Comparison of ENCODE assay signal across 27 mouse cellular contexts in genomic region chr11:31090478-31090978, GRCm38 (mm10).
DNase-seq lines count a peak whose midpoint lies in the region; ATAC-seq and TF ChIP-seq lines count a peak whose summit lies in the region.
"Had no signal": no experiment of that assay in that cellular context is flagged by ENCODE, and none has a peak within 500 bp of the region (broad histone marks: within the 10 kb centered on the region; RNA-seq: fewer than 3 reads in every experiment).

No protein-coding gene starts in this region.

- ATAC-seq in intestine, embryonic 15.5 days = peak; percentile 47; the same call in 1 of the 2 replicates
- no peak for ATAC-seq in intestine, embryonic 16.5 days
- 0 out of 2 replicates have a peak, but pooled peaks have one; percentile 5 for ATAC-seq in midbrain, postnatal 0 days (ENCODE audit: low FRiP score)
- ATAC-seq in midbrain, embryonic 11.5 days (ENCODE audit: low FRiP score) = no peak
- ATAC-seq in embryonic facial prominence, embryonic 13.5 days (ENCODE audit: insufficient number of reproducible peaks, insufficient read depth, low FRiP score, low TSS enrichment, low read depth) = 0 out of 2 replicates have a peak, but pooled peaks have one; percentile 32
- ATAC-seq: forebrain, embryonic 16.5 days had no signal

- no peak overlapping the region for H3K4me3 ChIP-seq in intestine, embryonic 15.5 days (replicated peaks)
- no peak overlapping the region for H3K4me3 ChIP-seq in intestine, embryonic 16.5 days (ENCODE audit: low read length)
- H3K4me3 ChIP-seq in midbrain, postnatal 0 days (ENCODE audit: low read depth, low read length) = no peak overlapping the region
- no peak overlapping the region for H3K4me3 ChIP-seq in midbrain, embryonic 11.5 days (ENCODE audit: low read depth, low read length)
- no peak overlapping the region for H3K4me3 ChIP-seq in embryonic facial prominence, embryonic 13.5 days
- H3K4me3 ChIP-seq: erythroblast, embryonic 14.5 days; heart, embryonic 10.5 days; limb, embryonic 10.5 days; liver, embryonic 15.5 days; lung, embryonic 15.5 days had no signal

- no peak overlapping the region for H3K27ac ChIP-seq in intestine, embryonic 15.5 days
- H3K27ac ChIP-seq in intestine, embryonic 16.5 days (ENCODE audit: low read length) = no peak overlapping the region
- no peak overlapping the region for H3K27ac ChIP-seq in midbrain, postnatal 0 days (ENCODE audit: low read depth, low read length)
- H3K27ac ChIP-seq in midbrain, embryonic 11.5 days (ENCODE audit: low read depth, low read length) = no peak overlapping the region
- H3K27ac ChIP-seq in embryonic facial prominence, embryonic 13.5 days = no peak overlapping the region
- H3K27ac ChIP-seq: heart, embryonic 10.5 days; limb, embryonic 10.5 days; liver, embryonic 15.5 days; lung, embryonic 15.5 days had no signal

- no peak overlapping the region for H3K9ac ChIP-seq in intestine, embryonic 15.5 days
- no peak overlapping the region for H3K9ac ChIP-seq in intestine, embryonic 16.5 days (ENCODE audit: low read depth, low read length)
- no peak overlapping the region for H3K9ac ChIP-seq in midbrain, postnatal 0 days (replicated peaks; ENCODE audit: low read length, poor library complexity, severe bottlenecking)
- no peak overlapping the region for H3K9ac ChIP-seq in midbrain, embryonic 11.5 days (ENCODE audit: low read length)
- H3K9ac ChIP-seq in embryonic facial prominence, embryonic 13.5 days = no peak overlapping the region
- H3K9ac ChIP-seq: liver, embryonic 15.5 days; lung, embryonic 15.5 days had no signal

- no peak overlapping the region for H3K4me2 ChIP-seq in intestine, embryonic 15.5 days (replicated peaks)
- no peak overlapping the region for H3K4me2 ChIP-seq in intestine, embryonic 16.5 days (ENCODE audit: low read depth, low read length)
- H3K4me2 ChIP-seq in midbrain, postnatal 0 days (ENCODE audit: low read depth, low read length, poor library complexity, severe bottlenecking) = no peak overlapping the region
- no peak overlapping the region for H3K4me2 ChIP-seq in midbrain, embryonic 11.5 days
- H3K4me2 ChIP-seq in embryonic facial prominence, embryonic 13.5 days = no peak overlapping the region
- H3K4me2 ChIP-seq: liver, embryonic 15.5 days; lung, embryonic 15.5 days had no signal

- no peaks in the 10 kb centered on the region for H3K36me3 ChIP-seq in intestine, embryonic 15.5 days
- H3K36me3 ChIP-seq in intestine, embryonic 16.5 days (ENCODE audit: control insufficient read depth, insufficient read depth, low read length) = no peaks in the 10 kb centered on the region
- no peaks in the 10 kb centered on the region; the same call in 1 of the 2 replicates for H3K36me3 ChIP-seq in midbrain, postnatal 0 days (ENCODE audit: insufficient read depth, low read length)
- no peaks in the 10 kb centered on the region for H3K36me3 ChIP-seq in midbrain, embryonic 11.5 days (ENCODE audit: control insufficient read depth, insufficient read depth, low read length)
- H3K36me3 ChIP-seq in embryonic facial prominence, embryonic 13.5 days = peaks cover 16% of the 10 kb centered on the region
- H3K36me3 ChIP-seq: limb, embryonic 10.5 days; liver, embryonic 15.5 days; lung, embryonic 15.5 days had no signal

- H3K9me3 ChIP-seq in intestine, embryonic 15.5 days = no peaks in the 10 kb centered on the region
- H3K9me3 ChIP-seq in intestine, embryonic 16.5 days (ENCODE audit: control insufficient read depth, low read length) = no peaks in the 10 kb centered on the region
- no peaks in the 10 kb centered on the region for H3K9me3 ChIP-seq in midbrain, postnatal 0 days (ENCODE audit: low read length)
- H3K9me3 ChIP-seq in midbrain, embryonic 11.5 days (ENCODE audit: control insufficient read depth, low read length) = no peaks in the 10 kb centered on the region
- no peaks in the 10 kb centered on the region for H3K9me3 ChIP-seq in embryonic facial prominence, embryonic 13.5 days
- H3K9me3 ChIP-seq: heart, embryonic 10.5 days; limb, embryonic 10.5 days; liver, embryonic 15.5 days; lung, embryonic 15.5 days had no signal

- TF ChIP-seq CTCF in midbrain, postnatal 0 days (IDR thresholded peaks at IDR 0.05) = no peak

- WGBS in intestine, embryonic 15.5 days = 81% methylated on average over 3 of the region's 3 CpGs
- 81% methylated on average over 3 of the region's 3 CpGs for WGBS in intestine, embryonic 16.5 days
- 90% methylated on average over 3 of the region's 3 CpGs for WGBS in midbrain, postnatal 0 days
- WGBS in midbrain, embryonic 11.5 days = 82% methylated on average over 3 of the region's 3 CpGs
- 77% methylated on average over 3 of the region's 3 CpGs for WGBS in embryonic facial prominence, embryonic 13.5 days

- H3K27me3 ChIP-seq in intestine, embryonic 15.5 days (replicated peaks) = no peaks in the 10 kb centered on the region
- no peaks in the 10 kb centered on the region for H3K27me3 ChIP-seq in intestine, embryonic 16.5 days (replicated peaks; ENCODE audit: control insufficient read depth, insufficient read depth, low read length)
- H3K27me3 ChIP-seq in midbrain, postnatal 0 days (ENCODE audit: insufficient read depth, low read length) = no peaks in the 10 kb centered on the region
- no peaks in the 10 kb centered on the region for H3K27me3 ChIP-seq in midbrain, embryonic 11.5 days (ENCODE audit: control insufficient read depth, insufficient read depth, low read length)
- H3K27me3 ChIP-seq in embryonic facial prominence, embryonic 13.5 days = no peaks in the 10 kb centered on the region
- H3K27me3 ChIP-seq: liver, embryonic 15.5 days; lung, embryonic 15.5 days had no signal

- DNase-seq in cerebellum, postnatal 10 days = peak; percentile 8 to 27
- no peak for DNase-seq in cerebellum, postnatal 25 days
- no peak for DNase-seq in midbrain, postnatal 0 days (ENCODE audit: low spot score)
- no peak for DNase-seq in midbrain, embryonic 11.5 days (ENCODE audit: low spot score, missing footprints)
- no peak for DNase-seq in left cerebral cortex, adult 8-10 months (ENCODE audit: low spot score in 2 of 2)
- DNase-seq: adrenal gland, adult 2 months; cerebellum, adult 18-20 months; cerebellum, postnatal 36 days; embryo, embryonic 11 days; gastrocnemius, postnatal 10 days; heart, postnatal 4 days; kidney, adult 18-20 months; liver; lung, postnatal 4 days; retina, postnatal 1 day; right cerebral cortex, postnatal 25 days; spleen, adult 18-20 months; thymus, postnatal 25 days had no signal

- no peaks in the 10 kb centered on the region for H3K4me1 ChIP-seq in intestine, embryonic 15.5 days (replicated peaks)
- no peaks in the 10 kb centered on the region for H3K4me1 ChIP-seq in intestine, embryonic 16.5 days (ENCODE audit: control insufficient read depth, insufficient read depth, low read length)
- no peaks in the 10 kb centered on the region for H3K4me1 ChIP-seq in midbrain, postnatal 0 days (ENCODE audit: insufficient read depth, low read length)
- H3K4me1 ChIP-seq in midbrain, embryonic 11.5 days (ENCODE audit: control insufficient read depth, insufficient read depth, low read length) = no peaks in the 10 kb centered on the region
- no peaks in the 10 kb centered on the region for H3K4me1 ChIP-seq in embryonic facial prominence, embryonic 13.5 days
- H3K4me1 ChIP-seq: heart, embryonic 10.5 days; limb, embryonic 10.5 days; liver, embryonic 15.5 days; lung, embryonic 15.5 days had no signal

Comparison
In these comparisons a context has a peak if more than half of its experiments do, and no peak if none do; other contexts are left out.
1. DNase-seq: peak in cerebellum, postnatal 10 days (2 of 2); none in cerebellum, postnatal 25 days (0 of 2), midbrain, postnatal 0 days (single experiment), midbrain, embryonic 11.5 days (single experiment) and left cerebral cortex, adult 8-10 months (0 of 2).
2. ATAC-seq: peak in intestine, embryonic 15.5 days (single experiment), midbrain, postnatal 0 days (single experiment) and embryonic facial prominence, embryonic 13.5 days (single experiment); none in intestine, embryonic 16.5 days (single experiment) and midbrain, embryonic 11.5 days (single experiment).